Mouse (Mus musculus): Measurements from ENCODE around the gene Fat1. TPM values are rescaled to one million over a fixed set of nuclear protein-coding genes. Genes with fewer than 3 reads are reported as not detected.

The Fat1 gene
- polyA plus RNA-seq, 1 experiment from 2014 or later: 8.6 TPM

DNA sequence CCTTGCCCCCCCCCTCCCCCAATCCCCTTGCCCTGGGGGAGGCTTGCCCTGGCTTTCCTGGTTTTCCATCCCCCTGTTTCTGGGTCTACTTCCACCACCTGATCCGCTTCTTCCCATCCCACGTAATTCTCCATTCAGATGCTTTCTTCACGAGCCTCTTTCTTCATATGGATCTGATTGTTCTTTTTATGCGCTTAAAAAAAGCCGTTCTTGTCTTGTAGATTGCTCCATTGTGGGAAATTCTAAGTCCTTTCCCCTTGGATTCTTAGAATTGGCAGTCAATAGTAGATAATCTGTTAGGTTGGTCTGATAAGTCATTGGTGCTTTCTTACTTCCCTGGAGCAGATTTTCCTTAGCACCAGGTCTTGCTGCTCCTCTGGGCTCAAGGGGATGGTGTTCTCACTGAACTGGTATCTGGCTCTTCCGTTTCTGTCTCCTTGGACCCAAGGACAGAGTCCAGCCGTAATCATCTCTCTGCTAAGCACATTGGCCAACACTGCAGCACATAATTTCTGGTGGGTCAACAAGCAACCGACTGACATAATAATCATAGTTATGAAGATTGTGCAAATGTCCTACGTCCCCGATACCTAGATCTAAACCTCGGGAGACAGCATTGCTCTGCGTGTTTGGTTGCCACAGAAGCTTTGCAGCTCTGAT is 27.5 kb downstream of the Fat1 start:
- TF ChIP-seq CTCF (IDR thresholded peaks at IDR 0.05; ENCODE audit: low read depth): no peak
- no peak for TF ChIP-seq EP300 (optimal IDR thresholded peaks at IDR 0.05)
- DNase-seq (ENCODE audit: low spot score): no peak
- 71% methylated on average over 12 of the region's 12 CpGs for WGBS
- no peak overlapping the region for H3K9ac ChIP-seq (ENCODE audit: low read length)
- no peak overlapping the region for H3K4me2 ChIP-seq (replicated peaks; ENCODE audit: low read depth)
- H3K27ac ChIP-seq (replicated peaks): no peak overlapping the region
- H3K4me1 ChIP-seq (replicated peaks; ENCODE audit: control insufficient read depth, insufficient read depth): no peaks in the 10 kb centered on the region
- peak; percentile 79 for ATAC-seq (ENCODE audit: low FRiP score, low TSS enrichment)
- no peaks in the 10 kb centered on the region for H3K9me3 ChIP-seq (ENCODE audit: control insufficient read depth, low read length)
- no peaks in the 10 kb centered on the region; the same call in 1 of the 2 replicates for H3K36me3 ChIP-seq (ENCODE audit: control insufficient read depth, insufficient read depth, low read length)
- H3K4me3 ChIP-seq (ENCODE audit: low read depth, low read length): no peak overlapping the region
- no peaks in the 10 kb centered on the region for H3K27me3 ChIP-seq (ENCODE audit: control insufficient read depth, insufficient read depth, low read length)

- Histone ChIP-seq H3K9ac (ENCODE audit: low read length) (no peak overlapping the region), H3K4me2 (replicated peaks; ENCODE audit: low read depth) (no peak overlapping the region), H3K4me1 (replicated peaks; ENCODE audit: control insufficient read depth, insufficient read depth) (peaks cover 3% of the 10 kb centered on the region; the same call in 1 of the 2 replicates), H3K9me3 (ENCODE audit: control insufficient read depth, low read length) (no peaks in the 10 kb centered on the region), H3K27me3 (ENCODE audit: control insufficient read depth, insufficient read depth, low read length) (no peaks in the 10 kb centered on the region), H3K27ac (replicated peaks) (no peak overlapping the region), H3K36me3 (ENCODE audit: control insufficient read depth, insufficient read depth, low read length) (no peaks in the 10 kb centered on the region; the same call in 1 of the 2 replicates), H3K4me3 (ENCODE audit: low read depth, low read length) (no peak overlapping the region)
- 88% methylated on average over 8 of the region's 8 CpGs for WGBS
- TF ChIP-seq CTCF (IDR thresholded peaks at IDR 0.05; ENCODE audit: low read depth) (no peak), EP300 (optimal IDR thresholded peaks at IDR 0.05) (no peak)
- no peak for ATAC-seq (ENCODE audit: low FRiP score, low TSS enrichment)
- no peak for DNase-seq (ENCODE audit: low spot score)
These were observed 32.3 kb downstream of the Fat1 start for GRCm38 (mm10) chr8:44967521-44968039.

- no peaks in the 10 kb centered on the region for H3K9me3 ChIP-seq (ENCODE audit: control insufficient read depth, low read length)
- no peak for DNase-seq (ENCODE audit: low spot score)
- 52% methylated on average over 12 of the region's 12 CpGs for WGBS
- no peak for ATAC-seq (ENCODE audit: low FRiP score, low TSS enrichment)
- H3K4me3 ChIP-seq (ENCODE audit: low read depth, low read length): no peak overlapping the region
- H3K36me3 ChIP-seq (ENCODE audit: control insufficient read depth, insufficient read depth, low read length): no peaks in the 10 kb centered on the region; the same call in 1 of the 2 replicates
- no peaks in the 10 kb centered on the region for H3K27me3 ChIP-seq (ENCODE audit: control insufficient read depth, insufficient read depth, low read length)
- H3K4me2 ChIP-seq (replicated peaks; ENCODE audit: low read depth): no peak overlapping the region
- no peak overlapping the region for H3K27ac ChIP-seq (replicated peaks)
- no peak overlapping the region for H3K9ac ChIP-seq (ENCODE audit: low read length)
- no peak for TF ChIP-seq CTCF (IDR thresholded peaks at IDR 0.05; ENCODE audit: low read depth)
- no peak for TF ChIP-seq EP300 (optimal IDR thresholded peaks at IDR 0.05)
- peaks cover 6% of the 10 kb centered on the region; the same call in 1 of the 2 replicates for H3K4me1 ChIP-seq (replicated peaks; ENCODE audit: control insufficient read depth, insufficient read depth)
These were observed 34.8 kb downstream of the Fat1 start for GRCm38 (mm10) chr8:44970093-44970492.

- 41% methylated on average over 6 of the region's 6 CpGs for WGBS
- H3K27ac ChIP-seq (replicated peaks): no peak overlapping the region
These were observed 36.1 kb downstream of the Fat1 start for GRCm38 (mm10) chr8:44971346-44971745.

GRCm38 (mm10) chr8:44971964-44972363 is 36.7 kb downstream of the Fat1 start:
- no peaks in the 10 kb centered on the region for H3K9me3 ChIP-seq (ENCODE audit: control insufficient read depth, low read length)
- H3K4me3 ChIP-seq (ENCODE audit: low read depth, low read length): no peak overlapping the region
- TF ChIP-seq EP300 (optimal IDR thresholded peaks at IDR 0.05) (no peak), CTCF (IDR thresholded peaks at IDR 0.05; ENCODE audit: low read depth) (no peak)
- DNase-seq (ENCODE audit: low spot score) (no peak), ATAC-seq (ENCODE audit: low FRiP score, low TSS enrichment) (no peak)
- WGBS: 54% methylated on average over 5 of the region's 5 CpGs
- peaks cover 6% of the 10 kb centered on the region; the same call in 1 of the 2 replicates for H3K4me1 ChIP-seq (replicated peaks; ENCODE audit: control insufficient read depth, insufficient read depth)
- H3K9ac ChIP-seq (ENCODE audit: low read length): no peak overlapping the region
- H3K27ac ChIP-seq (replicated peaks): no peak overlapping the region; the same call in 1 of the 2 replicates
- H3K36me3 ChIP-seq (ENCODE audit: control insufficient read depth, insufficient read depth, low read length): no peaks in the 10 kb centered on the region
- H3K4me2 ChIP-seq (replicated peaks; ENCODE audit: low read depth): no peak overlapping the region
- H3K27me3 ChIP-seq (ENCODE audit: control insufficient read depth, insufficient read depth, low read length): no peaks in the 10 kb centered on the region

More at GRCm38 (mm10) chr8:44971346-44971745, 36.1 kb downstream of the Fat1 start:
- H3K36me3 ChIP-seq (ENCODE audit: control insufficient read depth, insufficient read depth, low read length): no peaks in the 10 kb centered on the region
- H3K9me3 ChIP-seq (ENCODE audit: control insufficient read depth, low read length): no peaks in the 10 kb centered on the region
- H3K4me2 ChIP-seq (replicated peaks; ENCODE audit: low read depth): no peak overlapping the region
- ATAC-seq (ENCODE audit: low FRiP score, low TSS enrichment) (no peak), DNase-seq (ENCODE audit: low spot score) (no peak)
- H3K4me1 ChIP-seq (replicated peaks; ENCODE audit: control insufficient read depth, insufficient read depth): peaks cover 6% of the 10 kb centered on the region; the same call in 1 of the 2 replicates
- TF ChIP-seq EP300 (optimal IDR thresholded peaks at IDR 0.05): no peak
- no peak for TF ChIP-seq CTCF (IDR thresholded peaks at IDR 0.05; ENCODE audit: low read depth)
- no peaks in the 10 kb centered on the region for H3K27me3 ChIP-seq (ENCODE audit: control insufficient read depth, insufficient read depth, low read length)
- H3K9ac ChIP-seq (ENCODE audit: low read length): no peak overlapping the region
- no peak overlapping the region for H3K4me3 ChIP-seq (ENCODE audit: low read depth, low read length)

DNA sequence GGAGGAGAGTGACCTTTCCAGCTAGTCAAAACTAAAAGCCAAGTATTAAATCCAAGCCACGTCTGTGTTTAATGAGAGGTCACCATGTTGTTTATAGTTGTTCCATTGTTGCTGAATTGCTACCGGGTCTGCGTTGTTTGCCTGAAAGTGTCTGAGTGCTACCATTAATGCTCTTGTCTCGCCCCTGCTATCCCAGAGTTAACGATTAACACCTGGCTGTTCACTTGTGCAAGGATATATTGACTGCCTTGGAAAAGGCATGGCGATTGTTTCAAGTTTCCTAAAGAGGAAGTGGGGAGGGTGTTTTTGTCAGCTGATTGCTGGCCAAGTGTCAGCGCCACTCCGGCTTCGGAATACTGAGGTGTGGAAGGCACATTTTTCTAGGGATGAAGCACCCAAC is 39.9 kb downstream of the Fat1 start:
- no peaks in the 10 kb centered on the region for H3K36me3 ChIP-seq (ENCODE audit: control insufficient read depth, insufficient read depth, low read length)
- H3K27ac ChIP-seq (replicated peaks): peak overlapping the region; percentile 40; the same call in 1 of the 2 replicates
- H3K27me3 ChIP-seq (ENCODE audit: control insufficient read depth, insufficient read depth, low read length): no peaks in the 10 kb centered on the region
- peaks cover 6% of the 10 kb centered on the region for H3K4me1 ChIP-seq (replicated peaks; ENCODE audit: control insufficient read depth, insufficient read depth)
- 24% methylated on average over 9 of the region's 9 CpGs for WGBS
- H3K9me3 ChIP-seq (ENCODE audit: control insufficient read depth, low read length): no peaks in the 10 kb centered on the region
- ATAC-seq (ENCODE audit: low FRiP score, low TSS enrichment): peak; percentile 13; the same call in 1 of the 2 replicates
- TF ChIP-seq EP300 (optimal IDR thresholded peaks at IDR 0.05): no peak
- no peak overlapping the region for H3K9ac ChIP-seq (ENCODE audit: low read length)
- DNase-seq (ENCODE audit: low spot score): peak; percentile 35
- H3K4me2 ChIP-seq (replicated peaks; ENCODE audit: low read depth): 0 out of 2 replicates have a peak overlapping the region, but pooled peaks have one; percentile 8
- H3K4me3 ChIP-seq (ENCODE audit: low read depth, low read length): no peak overlapping the region

Measured in stomach, postnatal 0 days (tissue).